Mouse (Mus musculus) mouse embryonic stem cell (cell line): Measurements from ENCODE around the gene P3h2.

Experiments used
- in situ Hi-C, 2 experiments: fragments of 300-500 bp; cut with MboI; formaldehyde crosslinking; loops; 1 replicate in 1 of 2; 3 replicates in 1 of 2; pipeline ENCODE4 v1.14.3; 2019 to 2020; ENCODE audit warnings: low sequenced_read_pairs in 2 of 2, low pct_unique_long_range_greater_than_20kb in 1 of 2, mixed read lengths in 1 of 2; ENCODE audit not compliant: unreplicated experiment in 1 of 2

The P3h2 gene

GRCm38 (mm10) chr16:26105115-26105974 is at the start of gene P3h2:
Gene P3h2, minus strand, starts transcription at chr16:26105784.
- in situ Hi-C loops = no loop called here

GRCm38 (mm10) chr16:26152258-26152657 is 46.7 kb upstream of the P3h2 start:
- in situ Hi-C loops = no loop called here

GRCm38 (mm10) chr16:26150943-26151342 is 45.4 kb upstream of the P3h2 start:
- in situ Hi-C loops = no loop called here

GRCm38 (mm10) chr16:26146853-26147252 is 41.3 kb upstream of the P3h2 start:
- in situ Hi-C loops = no loop called here

- in situ Hi-C loops = no loop called here
Measured at GRCm38 (mm10) chr16:26131126-26131525, 25.5 kb upstream of the P3h2 start.

- in situ Hi-C loops = no loop called here
Measured at GRCm38 (mm10) chr16:26106618-26107017, 1.0 kb upstream of the P3h2 start.

- in situ Hi-C loops = no loop called here
Measured at GRCm38 (mm10) chr16:26106041-26106617, 545 bp upstream of the P3h2 start.

GRCm38 (mm10) chr16:26104274-26104673 is 1.3 kb downstream of the P3h2 start:
- in situ Hi-C loops = no loop called here

- in situ Hi-C loops = no loop called here
Measured at GRCm38 (mm10) chr16:26102856-26103255, 2.7 kb downstream of the P3h2 start.

GRCm38 (mm10) chr16:26100167-26100566 is 5.4 kb downstream of the P3h2 start:
- in situ Hi-C loops = no loop called here

- in situ Hi-C loops = no loop called here
Measured at GRCm38 (mm10) chr16:26095696-26096284, 9.8 kb downstream of the P3h2 start.

- in situ Hi-C loops = no loop called here
Measured at GRCm38 (mm10) chr16:26093888-26094287, 11.7 kb downstream of the P3h2 start.

- in situ Hi-C loops = no loop called here
Measured at GRCm38 (mm10) chr16:26088976-26089375, 16.6 kb downstream of the P3h2 start.

- in situ Hi-C loops = no loop called here
Measured at GRCm38 (mm10) chr16:26088240-26088639, 17.3 kb downstream of the P3h2 start.

GRCm38 (mm10) chr16:26086955-26087354 is 18.6 kb downstream of the P3h2 start:
- in situ Hi-C loops = no loop called here

GRCm38 (mm10) chr16:26085160-26085559 is 20.4 kb downstream of the P3h2 start:
- in situ Hi-C loops = no loop called here

- in situ Hi-C loops = no loop called here
Measured at GRCm38 (mm10) chr16:26082831-26083230, 22.8 kb downstream of the P3h2 start.

GRCm38 (mm10) chr16:26082391-26082790 is 23.2 kb downstream of the P3h2 start:
- in situ Hi-C loops = no loop called here

- in situ Hi-C loops = no loop called here
Measured at GRCm38 (mm10) chr16:26078923-26079351, 26.6 kb downstream of the P3h2 start.

- in situ Hi-C loops = no loop called here
Measured at GRCm38 (mm10) chr16:26078100-26078422, 27.5 kb downstream of the P3h2 start.
